Mouse (Mus musculus) urinary bladder, adult 2 months (tissue): Measurements from ENCODE around the gene Npw. TPM values are rescaled to one million over a fixed set of nuclear protein-coding genes. Genes with fewer than 3 reads are reported as not detected.

Experiments used
- DNase-seq: peaks from one replicate; pipeline ENCODE4 v3.0.0; 2022; ENCODE audit warnings: low spot score
- polyA plus RNA-seq: library from polyadenylated mRNA; depleted of rRNA; stranded (reverse); fragments of >200 nt; gene quantifications from 2 replicates; pipeline ENCODE4 v1.2.3, GENCODE M21; 2012

The Npw gene
- polyA plus RNA-seq, 1 experiment = 0.80 TPM

DNA sequence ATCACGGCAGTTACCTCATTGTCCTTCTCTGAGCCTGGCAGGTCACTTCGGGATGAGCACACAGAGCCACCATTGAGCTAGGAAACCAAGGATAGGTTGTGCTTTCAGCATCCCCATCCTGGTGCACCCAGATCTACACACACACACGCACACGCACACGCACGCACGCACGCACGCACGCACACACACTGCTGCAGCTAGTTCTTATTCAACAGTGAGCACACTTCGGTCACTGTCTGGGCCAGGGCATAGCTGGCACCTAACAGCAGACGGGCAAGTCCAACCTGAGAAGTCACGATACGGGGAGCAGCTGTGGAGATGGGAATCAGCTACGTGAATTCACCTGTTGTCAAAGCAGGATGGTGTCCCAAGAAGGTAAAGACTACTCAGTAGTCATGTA is 17.7 kb downstream of the Npw start:
- DNase-seq = no peak

DNA sequence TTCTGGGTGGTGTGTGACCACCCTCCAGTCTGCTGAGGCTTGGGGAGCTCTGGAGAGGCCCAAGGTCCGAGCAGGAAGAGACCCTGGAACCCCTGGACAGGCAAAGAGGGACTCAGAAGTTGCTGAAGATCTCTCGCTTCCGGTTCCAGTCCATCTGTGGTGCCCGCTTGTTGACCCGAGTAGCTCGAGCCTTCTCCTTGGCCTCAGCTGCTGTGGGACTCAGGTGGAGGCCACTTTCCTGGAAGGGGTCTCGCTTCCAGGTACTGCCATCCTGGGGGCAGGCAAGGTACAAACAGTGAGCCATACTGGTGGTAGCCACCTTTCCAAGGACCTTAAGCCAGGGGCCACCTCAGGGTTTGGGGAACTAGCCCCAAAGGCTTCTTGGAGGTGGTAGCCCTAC is 18.1 kb downstream of the Npw start:
- no peak for DNase-seq

DNA sequence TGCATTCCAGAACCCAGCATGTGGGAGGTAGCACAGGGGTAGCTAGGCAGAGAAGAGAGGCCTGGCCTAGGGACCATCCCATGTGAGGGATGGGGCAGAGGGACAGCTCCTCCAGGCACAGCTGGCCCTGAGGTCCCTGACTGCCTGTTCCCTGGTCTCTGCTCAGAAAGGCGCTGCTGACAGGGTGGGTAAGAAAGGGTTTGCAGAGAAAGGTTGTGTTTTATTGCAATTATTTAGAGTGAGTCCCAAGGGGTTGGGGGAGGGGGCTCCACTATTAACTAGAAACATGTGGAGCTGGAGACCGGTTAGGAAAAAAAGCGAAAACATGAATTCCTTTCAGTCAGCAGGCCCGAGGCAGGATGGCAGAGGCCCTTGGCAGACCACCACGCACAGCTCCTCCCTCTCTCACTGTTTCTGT is 18.7 kb downstream of the Npw start:
- no peak for DNase-seq

DNA sequence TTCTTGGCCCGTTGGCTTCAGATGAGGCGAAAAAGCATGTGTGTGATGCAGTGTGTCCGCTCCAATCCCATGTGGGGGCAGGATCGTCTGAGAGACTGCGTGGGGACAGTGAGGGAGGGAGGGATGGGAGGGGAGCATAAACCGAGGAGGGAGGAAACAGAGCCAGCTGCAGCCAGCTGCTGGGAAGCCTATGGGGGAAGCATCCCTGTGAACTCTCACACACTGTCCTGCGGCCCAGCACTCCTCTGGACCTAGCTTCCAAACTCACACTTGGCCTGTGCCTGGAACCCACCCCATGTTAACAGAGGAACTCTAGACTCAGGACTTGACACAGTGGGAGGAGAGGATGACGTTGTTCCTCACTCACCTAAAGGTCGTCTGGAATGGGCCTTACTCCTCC is 19.4 kb downstream of the Npw start:
- DNase-seq = no peak

DNA sequence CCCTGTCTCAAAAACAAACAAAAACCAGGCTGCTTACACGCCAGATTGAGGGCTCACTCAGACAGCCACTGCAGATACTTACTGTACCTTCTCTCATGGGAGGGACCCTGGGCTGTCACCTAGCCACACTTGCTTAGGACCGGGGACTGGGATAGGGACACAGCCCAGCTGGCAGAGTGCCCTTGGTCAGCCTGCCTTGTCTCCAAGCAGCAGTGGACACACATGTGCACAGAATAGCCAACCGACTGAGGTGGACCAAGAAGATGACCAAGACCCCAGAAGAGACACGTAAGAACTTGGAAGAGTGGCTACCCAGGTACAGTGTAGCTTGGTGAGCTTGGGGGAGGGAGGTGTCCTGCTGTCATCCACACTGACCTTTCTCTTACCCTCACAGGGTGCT is 20.0 kb downstream of the Npw start:
- no peak for DNase-seq

DNA sequence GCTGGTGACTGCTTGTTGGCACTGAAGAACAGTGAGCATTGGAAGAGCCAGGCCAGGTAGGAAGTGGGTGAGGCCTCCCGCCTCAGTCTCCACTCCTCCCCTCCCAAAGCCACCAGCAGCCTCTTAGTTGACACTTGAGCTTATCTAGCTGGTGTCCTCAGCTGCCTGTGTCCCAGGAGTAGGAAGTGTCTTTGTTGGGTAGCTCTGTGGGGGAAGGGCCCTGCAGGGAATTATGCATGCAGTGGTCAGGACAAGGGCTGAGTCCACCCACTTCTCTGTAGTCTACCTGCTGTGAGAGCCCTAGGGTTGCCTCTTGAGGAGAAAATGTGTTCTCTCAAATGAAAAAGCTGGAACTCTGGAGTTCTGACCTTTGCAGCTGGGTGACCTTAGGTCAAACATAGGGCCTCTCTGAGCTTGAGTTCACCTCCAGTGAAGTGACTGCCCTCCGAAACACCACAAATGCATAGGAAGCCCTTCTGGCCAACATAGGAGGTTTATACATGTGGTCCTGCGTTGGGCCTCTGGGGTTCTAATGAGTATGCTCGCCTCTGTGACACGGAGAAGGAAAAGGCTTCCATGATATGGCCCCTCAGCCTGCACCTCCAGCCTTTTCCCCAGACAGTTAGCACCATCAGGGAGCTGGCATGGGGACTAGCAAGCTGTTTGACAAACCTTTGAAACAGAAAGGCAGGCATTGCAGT is 21.3 kb downstream of the Npw start:
- DNase-seq = no peak

DNA sequence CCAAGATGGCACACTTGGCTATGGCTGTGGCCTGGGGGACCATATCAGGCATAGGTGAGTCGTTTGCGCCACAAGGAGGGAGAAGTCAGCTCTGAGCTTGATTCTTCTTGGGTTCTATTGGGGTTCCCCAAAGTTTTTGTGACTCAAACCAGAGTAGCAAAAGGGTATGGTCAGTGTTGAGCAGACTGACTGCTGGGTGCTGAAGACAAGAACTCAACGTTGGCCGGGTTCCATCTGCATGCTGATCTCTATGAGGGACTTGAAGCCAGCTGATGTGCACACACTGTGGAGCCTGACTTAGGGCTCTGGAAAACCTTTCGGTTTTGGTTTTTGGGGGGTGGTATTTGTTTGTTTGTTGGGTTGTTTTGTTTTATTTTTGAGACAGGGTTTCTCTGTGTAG is 22.6 kb downstream of the Npw start:
- DNase-seq = no peak

DNA sequence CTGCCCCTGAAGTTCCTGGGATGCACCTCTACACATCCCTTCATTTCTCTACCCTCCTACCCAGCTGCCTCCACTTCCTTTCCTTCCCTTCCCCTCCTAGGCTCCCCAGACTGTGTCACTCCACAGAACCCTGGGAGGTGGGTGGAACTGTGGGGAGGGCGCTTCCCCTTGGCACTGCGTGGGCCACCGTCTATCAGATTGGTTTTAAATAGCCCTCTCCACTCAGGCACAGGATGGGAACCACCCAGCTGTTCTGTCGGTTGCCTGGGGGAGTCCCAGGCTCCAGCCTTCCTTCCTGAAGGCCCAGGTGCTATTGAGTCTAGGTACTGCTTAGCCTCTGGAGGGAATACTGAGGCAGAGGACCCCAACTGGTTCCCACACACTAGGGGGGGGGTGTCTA is 23.2 kb downstream of the Npw start:
- DNase-seq = no peak

DNA sequence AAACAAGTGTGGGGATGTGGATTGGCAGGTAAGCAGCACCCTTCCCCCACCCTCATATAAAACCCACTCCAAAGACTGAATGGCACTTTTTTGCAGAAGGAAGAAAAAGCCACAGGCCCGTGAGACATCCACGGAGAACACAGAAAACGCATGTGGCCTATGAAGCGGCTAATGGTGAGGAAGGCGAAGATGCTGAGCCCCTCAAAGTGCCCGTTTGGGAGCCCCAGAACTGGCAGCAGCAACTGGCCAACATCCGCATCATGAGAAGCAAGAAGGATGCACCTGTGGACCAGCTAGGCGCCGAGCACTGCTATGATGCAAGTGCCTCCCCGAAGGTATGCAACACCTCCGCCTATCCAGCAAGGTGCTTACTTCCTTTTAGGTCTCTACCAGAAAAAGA is 24.4 kb downstream of the Npw start:
- DNase-seq = no peak

DNA sequence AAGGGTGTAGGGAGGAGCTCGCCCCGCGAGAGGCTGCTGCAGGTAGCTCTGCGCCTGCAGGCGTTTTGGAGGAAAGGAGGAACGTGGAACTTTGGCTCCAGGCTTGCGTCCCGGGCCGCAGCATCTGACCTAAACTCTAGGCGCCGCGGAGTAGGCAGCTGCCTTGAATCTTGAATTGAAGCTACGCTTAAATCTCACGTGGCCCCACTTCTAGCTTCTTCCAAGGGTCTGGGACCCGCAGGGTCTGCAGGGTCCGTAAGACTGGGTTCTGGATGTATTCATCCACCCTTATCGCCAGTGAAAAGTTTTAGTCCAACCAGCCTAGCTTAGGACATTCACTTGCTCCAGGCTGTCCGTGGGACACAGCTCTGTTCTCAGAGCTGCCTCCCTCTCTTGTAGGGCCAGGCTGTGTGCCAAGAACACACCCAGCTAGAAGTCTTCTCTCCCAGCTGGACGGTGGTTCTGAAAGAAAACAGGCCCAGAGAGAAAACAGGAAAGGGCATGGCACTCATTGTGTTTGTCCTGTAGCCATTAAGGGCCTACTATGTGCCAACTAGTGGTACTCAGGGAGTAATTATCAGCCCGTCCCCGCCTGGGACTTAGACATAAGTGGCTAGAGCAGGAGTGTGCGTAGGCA is 25.3 kb downstream of the Npw start:
- no peak for DNase-seq

DNA sequence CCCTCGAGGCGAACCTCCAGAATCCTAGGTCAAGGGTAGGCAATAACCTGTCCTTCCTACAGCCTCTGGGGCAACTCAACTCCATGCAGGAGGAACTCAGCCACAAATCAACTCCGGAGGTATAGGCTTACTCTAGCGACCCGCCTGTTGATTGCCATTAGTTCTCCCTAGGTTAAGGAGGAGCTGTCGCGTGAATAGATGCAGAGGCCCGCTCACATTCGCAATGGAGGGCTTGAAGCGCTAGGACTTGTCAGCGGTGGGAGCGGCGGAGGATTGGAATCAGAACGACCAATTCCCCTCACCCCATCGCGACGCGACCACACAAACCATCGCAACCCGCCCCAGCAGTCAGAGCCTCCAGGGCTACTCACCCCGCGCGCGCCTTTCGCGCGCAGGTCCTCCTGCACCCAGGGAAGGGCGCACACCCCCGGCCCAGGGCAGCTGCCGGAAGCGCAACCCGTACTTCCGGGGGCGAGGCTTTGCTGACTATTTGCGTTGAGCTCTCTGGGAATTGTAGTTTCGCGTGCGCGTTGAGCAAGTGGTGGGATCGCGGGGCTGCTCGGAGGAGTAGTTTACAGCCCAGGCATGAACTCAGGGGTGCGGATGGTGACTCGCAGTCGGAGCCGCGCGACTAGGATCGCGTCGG is 26.0 kb downstream of the Npw start, which contains the start of the genes Tsc2 and Nthl1:
Gene Tsc2, minus strand, starts transcription at position 464 of the 646 bp plus-strand sequence.
Gene Nthl1, plus strand, starts transcription at position 514 of the 646 bp plus-strand sequence.
- DNase-seq = peak; percentile 74

DNA sequence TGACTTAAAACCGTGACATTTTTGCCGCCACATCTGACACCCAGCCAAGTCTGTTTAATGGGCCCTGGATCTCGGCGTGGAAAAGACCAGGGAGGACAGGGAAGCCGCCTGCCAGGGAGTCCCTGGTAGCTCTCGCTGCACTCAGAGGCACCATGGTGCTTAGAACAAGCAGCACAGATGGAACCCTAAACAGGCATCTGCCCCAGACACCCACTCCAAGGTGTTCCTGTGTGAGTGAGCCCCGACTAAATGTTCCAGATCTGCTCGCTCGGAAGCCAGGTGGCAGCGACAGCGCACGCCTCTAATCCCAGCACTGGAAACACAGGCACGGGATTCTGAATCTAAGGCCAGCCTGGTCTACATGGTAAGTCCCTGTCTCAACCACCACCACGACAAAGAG is 28.2 kb downstream of the Npw start:
- no peak for DNase-seq

DNA sequence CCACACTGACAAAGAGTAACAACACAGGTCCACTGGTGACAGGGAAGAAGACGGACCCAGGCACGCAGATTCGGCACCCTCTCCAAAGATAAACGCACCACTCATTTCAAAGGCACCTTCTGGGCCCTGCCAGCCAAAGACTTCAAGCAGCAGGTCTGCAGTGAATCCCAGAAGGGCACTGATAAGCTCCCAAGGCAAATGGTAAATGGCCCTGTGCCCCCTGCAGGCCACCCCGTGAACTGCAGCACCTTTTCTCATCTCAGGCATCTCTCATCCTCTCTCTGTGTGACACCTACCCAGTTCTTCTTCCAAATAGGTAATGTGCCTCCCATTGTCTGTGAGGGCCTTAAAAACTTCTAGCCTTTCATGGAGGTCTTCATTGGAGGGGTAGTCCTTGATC is 29.6 kb downstream of the Npw start:
- no peak for DNase-seq

DNA sequence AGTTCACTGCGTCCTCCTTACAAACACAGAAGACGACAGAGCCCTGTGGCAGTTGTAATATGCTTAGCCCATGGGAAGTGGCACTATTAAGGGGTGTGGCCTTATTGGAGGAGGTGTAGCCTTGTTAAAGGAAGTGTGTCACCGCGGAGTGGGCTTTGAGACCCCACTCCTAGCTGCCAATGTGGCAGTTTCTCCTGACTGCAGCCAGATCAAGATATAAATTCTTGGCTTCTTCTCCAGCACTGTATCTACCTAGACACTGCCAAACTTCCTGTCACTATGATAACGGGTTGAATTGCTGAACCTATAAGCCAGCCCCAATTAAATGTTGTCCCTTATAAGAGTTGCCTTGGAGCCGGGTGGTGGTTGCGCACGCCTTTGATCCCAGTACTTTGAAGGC is 32.8 kb downstream of the Npw start:
- DNase-seq = no peak

DNA sequence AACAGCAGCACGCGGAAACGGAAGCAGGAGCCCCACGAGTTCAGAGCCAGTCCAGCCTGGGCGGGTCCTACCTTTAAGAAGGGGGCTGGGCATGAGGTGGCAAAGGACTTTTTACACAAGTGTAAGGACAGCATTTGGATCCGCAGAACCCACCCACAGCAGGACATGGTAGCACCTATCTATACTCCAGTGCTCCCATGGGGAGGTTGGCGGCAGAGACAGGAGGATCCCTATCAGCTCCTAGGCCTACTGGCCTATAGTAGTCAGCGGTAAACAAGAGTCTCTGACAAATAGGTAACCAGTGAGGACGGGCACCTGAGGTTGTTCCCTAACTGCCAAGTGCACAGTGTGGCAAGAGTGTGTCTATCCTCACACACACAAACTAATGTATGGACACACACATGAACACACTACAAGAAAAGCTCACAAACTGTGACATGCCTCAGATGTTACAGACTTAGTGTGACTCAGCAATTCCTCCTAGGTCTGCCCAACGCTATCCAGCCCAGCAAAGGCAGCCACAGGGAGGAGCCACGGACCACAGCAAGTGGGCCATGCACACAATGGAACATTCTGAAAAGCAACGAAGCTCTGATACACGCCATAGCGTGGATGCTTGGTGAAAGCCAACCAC is 40.6 kb downstream of the Npw start:
- DNase-seq = no peak

DNA sequence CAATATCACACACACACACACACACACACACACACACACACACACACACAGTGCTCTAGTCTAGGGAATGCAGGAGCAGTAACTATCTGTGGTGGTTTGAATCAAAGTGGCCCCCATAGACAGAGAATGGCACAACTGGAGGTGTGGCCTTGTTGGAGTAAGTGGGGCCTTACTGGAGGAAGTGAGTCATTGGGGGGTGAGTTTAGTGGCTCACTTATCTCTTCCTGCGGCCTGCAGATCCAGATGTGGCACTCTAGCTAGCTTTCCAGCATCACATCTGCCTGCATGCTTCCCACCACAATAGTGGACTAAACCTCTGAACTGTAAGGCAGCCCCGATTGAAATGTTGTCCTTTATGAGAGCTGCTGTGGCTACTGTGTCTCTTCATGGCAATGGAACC is 47.5 kb downstream of the Npw start:
- no peak for DNase-seq

DNA sequence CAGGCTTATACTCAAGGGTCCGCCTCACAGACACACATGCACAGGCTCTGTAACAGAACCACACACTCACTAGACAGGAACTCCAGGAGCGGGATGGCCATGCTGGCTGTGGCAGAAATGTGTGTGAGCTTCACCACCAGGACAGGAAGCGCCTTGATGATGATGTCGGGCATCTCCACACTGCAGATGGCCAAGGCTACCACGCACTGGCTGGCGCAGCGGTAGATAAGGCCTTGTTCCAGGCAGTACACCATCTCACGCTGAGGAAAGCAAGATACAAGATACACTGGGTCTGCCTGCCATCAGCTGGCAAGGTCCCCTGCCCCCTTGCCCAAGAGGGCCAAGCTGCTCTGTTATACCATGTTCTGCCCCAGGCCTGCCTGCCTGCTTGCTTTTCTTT is 49.4 kb downstream of the Npw start:
- DNase-seq = no peak

DNA sequence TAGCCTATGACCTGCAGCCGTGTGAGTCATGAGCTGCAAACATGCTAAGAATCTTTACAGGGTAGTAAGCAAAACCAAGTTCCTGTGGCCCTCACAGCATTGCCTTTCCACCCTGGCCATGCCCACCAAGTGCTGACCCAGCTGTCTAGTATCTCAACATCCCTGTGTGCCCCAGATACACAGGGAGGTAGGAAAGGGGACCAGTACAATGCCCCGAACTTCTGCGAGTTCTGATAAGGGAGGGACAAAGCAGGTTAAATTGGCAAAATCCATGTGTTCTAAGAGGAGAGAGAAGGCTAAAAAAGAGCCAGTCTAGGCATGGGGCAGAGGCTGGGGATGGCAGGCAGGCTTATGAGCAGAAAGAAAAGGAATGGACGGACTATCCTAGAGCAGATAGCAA is 49.9 kb downstream of the Npw start:
- DNase-seq = no peak
